Mouse (Mus musculus) 3T3-L1 (cell line): ENCODE results near the gene Kirrel.
"Not testable (repeated sequence)": the region's sequence is repeated elsewhere in the genome, so short reads cannot be mapped to it uniquely, and the experiment has no call there.

ENCODE experiments used
- DNase-seq: peaks from one replicate; pipeline ENCODE4 v3.0.0-alpha.2; 2015; ENCODE audit warnings: low read depth, low spot score

Kirrel gene

DNA sequence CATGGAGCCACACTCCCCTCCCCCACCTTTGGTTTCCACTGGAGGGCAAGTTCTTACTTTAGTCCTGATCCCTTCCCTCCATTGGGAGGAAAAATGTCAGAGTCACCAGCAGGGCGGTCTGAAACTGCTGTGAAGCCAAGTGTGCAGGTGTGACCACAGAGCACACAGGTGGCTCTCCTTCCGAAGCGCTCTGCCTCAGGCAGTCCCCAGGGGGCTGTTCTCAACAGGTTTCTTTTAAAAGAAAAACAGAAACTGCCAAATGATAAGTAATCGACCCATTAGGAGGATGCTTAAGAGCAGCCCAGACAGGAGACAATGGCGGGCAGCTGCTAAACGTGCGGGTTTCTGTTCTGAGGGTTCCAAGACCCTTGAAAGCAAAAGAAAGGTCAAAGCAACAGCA, 37.8 kb downstream of the Kirrel start:
- no peak for DNase-seq

DNA sequence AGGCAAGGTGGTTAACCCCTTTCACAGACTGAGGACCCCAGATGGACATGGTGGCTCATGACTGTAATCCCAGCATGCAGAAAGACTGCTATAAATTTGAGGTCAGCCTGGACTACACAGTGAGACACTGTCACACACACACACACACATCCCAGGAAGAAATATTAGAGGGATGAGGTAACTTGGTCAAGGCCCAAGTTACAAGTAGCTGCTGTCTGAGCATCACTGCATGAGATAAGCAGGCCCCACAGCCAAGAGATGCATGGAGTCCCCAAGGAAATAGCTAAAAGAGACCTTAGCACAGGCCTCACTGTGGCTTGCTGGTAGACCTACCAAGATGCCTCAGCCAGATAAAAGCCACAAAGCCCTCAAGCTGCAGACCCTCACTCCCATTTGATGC, 39.6 kb downstream of the Kirrel start:
- no peak for DNase-seq

DNA sequence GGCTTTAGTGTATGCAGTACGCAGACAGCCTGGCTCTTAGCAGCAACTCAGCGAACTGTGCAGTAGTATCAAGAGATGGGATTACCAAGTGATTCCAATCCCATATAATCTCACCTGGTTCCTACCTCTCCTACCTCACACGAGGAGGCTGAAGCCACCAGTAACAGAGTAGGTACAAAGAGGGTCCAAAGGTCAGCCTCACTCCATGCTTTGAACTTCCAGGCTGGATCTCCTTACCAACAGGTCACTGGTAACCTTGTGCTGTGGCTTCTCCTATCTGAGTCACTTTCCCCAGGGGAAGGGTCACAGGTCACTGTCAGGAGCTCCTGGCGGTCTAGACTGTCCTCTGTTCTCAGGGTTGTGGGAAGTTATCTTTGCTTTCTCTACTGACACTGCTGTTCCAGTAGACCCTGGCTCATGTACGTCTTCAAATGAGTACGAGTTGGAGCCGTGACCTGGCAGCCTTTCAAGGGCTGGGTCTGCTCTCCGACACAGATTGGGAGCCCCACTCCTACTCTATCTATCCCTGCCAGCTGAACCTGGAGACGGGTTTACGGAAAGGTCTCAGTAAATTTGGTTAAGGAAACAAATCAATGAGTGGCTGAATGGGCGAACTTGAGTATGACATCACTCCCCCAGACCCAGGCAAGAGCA, 42.7 kb downstream of the Kirrel start:
- no peak for DNase-seq

DNA sequence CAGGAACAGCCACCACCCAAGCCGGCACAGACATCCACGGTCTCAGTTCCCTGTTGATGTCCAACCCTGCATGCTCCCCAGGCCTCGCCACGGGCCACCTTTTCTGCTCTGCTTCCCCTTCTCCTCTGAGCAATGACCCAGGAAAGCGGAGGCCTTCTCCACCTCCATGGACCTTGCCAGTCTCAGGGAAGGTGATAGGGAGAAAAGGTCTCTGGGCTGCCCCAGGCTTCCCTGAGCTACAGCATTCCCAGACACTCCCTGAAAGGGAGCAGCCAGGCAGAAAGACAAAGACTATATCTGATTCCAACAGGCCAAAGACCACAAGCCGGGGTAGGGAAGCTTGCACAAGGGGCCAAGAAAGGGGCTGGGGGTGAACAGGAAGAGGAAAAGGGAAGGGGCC, 43.6 kb downstream of the Kirrel start:
- no peak for DNase-seq

DNA sequence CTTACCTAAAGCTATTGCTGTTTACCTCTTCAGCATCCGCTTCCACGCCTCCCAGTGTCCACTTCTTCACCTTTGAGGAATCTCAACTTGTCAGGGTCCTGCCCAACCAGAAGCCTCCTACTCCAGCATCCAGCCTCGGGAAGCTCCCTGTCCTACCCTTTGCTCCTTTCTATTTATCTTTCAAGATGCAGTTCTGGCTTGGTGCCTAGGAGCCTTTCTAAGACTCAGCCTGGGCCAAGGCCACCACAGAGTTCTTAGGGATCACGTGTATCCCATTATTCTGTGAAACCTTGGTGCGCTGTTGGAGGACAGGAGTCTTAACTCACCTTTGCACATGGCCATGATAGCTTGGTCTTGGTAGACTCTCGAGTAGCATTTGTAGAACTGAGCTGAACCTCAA, 50.8 kb downstream of the Kirrel start:
- DNase-seq, result no peak

DNA sequence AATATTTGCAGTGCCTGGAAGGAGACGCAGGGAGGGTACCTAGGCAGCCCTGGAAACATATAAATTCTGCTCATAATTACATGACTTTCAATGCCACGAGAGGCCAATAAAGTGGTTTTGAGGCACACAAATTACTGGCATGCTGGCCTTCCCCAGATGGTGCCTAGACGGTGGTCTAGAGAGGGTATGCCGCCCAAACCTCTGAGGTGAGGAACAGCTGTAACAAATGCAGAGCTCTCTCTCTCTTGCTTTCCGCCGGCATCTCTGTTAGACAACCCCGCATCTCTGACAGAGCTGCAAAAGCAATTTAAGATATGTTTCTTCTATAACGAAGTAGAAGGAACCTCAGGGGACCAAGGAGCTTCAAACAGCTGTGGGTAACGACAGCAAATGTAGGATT, 56.3 kb downstream of the Kirrel start:
- DNase-seq, result no peak

DNA sequence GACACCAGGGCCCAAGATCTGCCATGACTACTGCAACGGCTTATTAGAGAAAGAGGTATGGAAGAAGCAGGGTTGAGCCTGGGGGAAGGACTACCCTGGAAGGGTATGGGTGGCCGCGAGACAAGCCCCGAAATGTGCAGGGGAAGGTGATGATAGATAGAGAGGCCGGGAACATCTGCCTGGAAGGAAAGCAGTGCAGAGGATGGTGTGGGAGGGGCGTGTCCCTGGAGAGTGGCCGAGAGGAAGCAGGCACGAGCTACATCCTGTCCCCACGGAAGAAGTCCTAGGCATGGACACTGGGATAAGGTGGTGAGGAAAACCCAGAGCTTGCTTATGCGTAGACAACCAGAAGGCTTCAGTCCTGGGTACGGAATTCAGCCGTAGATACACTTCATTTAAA, 56.9 kb downstream of the Kirrel start:
- no peak for DNase-seq

DNA sequence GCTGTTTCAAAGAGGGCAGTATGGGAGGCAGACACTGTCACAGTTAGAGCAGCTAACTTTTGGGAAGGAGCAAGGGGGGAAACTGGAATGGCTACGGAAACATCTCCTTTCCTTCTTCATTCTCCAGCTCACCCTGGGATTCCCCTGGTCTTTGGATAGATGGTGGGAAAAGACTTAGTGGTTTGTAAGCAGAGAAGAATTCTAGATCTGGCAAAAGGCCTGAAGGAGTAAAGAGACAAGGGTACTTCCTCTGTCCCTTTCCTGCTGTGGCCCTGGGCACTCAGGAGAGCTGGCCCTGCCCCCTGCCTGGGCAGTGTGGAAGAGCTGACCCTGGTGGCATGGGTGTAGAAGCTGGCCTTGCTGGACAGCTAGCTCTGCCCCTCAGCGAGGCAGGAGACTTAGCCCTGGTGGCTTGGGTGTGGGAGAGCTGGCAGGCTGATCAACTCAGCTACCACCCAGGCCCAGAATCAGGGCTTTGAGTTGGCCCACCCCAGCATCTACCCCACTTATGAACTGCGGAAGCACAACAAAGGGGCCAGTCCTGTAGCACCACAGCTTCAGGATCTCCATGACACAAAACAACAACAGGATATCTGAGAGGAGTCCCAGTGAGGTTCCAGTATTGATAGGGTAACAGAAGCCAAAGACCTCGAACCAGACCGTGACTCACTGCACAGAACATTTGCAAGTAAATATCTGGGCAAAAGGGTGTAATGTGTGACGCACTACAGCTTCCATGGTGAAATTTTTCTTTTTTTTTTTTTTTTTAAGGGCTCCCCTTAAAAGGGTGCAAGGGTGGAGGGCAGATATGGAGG, 58.6 kb downstream of the Kirrel start:
- DNase-seq, result peak; percentile 74

DNA sequence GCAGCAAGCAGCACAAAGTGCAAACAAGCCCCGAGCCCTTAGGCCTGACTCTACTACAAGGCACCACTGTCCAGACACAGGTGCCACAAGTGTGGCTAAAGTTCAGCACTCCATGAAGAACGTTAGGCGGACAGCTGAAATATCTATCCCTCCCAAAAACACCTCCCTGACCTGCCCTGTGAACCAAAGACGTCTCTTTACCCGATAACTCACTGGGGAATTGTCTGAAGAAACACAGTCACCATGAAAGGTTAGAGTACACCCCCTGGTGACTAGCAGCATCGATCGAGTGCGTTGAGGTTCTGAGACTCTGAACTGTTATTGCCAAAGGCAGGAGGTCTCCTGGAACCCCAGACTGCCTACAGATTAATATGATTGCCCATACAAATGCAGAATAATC, 59.3 kb downstream of the Kirrel start:
- no peak for DNase-seq

DNA sequence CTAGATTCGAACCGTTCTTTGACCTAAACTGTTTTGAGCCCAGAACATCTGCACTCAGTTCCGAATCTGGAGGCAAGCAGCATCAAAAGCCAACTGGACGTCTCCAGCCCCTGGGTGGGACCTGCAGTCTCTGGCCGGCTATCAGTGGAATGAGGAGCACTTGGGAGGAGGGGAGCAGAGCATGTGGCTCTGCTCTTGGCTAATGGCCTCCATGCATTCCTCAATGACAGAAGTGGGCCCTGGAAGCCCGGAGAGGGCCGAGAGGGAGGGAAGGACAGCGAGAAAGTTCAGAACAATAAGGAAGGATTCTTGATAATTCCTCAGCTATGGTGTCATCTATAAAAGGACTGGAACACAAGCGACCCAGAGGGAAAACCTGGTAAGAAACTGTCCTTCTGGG, 59.7 kb downstream of the Kirrel start:
- DNase-seq, result no peak

DNA sequence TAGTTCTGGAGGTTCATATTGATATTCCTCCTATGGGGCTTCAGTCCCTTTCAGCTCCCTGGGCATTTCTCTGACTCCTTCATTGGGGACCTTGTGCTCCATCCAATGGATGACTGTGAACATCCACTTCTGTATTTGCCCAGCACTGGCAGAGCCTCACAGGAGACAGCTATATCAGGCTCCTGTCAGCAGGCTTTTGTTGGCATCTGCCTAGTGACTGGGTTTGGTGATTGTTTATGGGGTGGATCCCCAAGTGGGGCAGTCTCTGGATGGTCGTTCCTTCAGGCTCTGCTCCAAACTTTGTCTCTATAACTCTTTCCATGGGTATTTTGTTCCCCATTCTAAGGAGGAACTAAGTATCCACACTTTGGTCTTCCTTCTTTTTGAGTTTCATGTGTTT, 60.7 kb downstream of the Kirrel start:
- not testable (repeated sequence) for DNase-seq

DNA sequence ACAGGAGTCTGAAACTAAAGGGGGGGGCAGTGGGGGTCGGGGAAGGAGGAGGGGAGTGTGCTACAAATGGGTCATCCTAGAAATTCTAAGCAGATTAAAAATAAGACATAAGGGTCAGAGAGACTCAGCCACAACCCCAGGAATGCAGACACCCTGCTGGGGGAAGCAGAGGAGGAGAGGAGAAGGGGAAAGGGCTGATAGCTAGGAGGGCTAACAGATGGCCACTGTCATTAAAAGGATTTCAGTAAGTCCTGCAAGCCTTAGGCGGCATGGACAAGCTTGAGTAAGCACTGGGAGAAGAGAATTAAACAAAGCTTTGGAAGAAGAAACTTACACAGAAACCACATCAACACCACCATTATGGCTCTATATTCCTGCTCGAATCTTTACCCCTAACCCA, 62.3 kb downstream of the Kirrel start:
- no peak for DNase-seq

DNA sequence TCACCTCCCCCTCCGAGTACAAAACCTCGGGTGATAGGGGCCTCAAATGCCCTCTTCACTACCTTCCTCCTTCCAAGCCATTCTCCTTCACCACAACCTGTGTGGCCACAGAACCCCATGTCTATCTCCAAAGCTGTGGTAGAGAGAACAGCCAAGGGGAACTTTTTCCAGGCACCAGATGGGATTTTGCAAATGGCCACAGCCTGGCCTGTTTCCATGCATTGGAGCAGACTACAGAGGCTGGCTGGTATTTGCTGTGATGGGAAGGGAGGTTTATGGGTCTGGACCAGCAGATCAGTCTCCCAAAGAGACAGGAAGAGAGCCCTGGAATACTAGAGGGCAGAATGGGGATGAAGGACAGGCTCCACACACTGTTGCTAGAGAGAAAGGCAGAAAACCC, 69.7 kb downstream of the Kirrel start:
- DNase-seq, result no peak

DNA sequence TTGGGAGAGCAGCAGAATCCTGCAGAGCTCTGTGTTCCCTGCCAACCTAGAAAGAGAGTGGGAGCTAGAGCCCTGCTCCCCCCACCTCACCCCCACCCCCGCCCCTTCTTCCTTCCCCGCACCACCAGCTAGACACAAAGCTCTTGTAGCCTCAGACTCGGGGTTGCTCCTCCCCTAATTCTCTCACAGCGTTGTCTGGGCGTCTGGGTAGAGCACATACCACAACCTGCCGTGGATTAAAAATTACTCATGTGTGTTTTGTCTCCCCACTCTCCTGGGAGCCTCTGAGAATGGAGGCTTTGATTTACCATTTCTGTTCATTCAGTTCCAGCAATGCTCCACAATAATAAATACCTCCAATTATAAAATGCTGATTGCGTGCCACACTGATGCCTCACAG, 72.2 kb downstream of the Kirrel start:
- DNase-seq, result no peak

DNA sequence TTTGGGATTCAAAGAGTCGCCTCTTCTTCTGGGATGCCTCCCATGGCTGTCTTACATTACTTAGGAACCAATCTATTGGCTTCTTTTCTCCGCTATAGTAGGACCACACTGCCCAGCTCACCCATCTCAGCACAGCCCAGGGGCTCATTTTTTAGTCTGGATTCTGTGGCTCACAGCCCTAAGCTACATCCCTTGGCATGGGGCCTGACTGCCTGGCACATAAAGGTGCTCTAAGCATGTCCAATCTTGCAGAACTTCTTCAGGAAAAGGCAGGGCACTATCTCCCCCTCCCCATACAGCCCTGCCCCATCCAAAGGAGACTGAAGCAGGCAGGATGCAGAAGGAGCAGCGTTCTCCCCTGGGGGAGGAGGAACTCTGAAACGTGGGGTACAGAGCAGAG, 73.6 kb downstream of the Kirrel start:
- no peak for DNase-seq

DNA sequence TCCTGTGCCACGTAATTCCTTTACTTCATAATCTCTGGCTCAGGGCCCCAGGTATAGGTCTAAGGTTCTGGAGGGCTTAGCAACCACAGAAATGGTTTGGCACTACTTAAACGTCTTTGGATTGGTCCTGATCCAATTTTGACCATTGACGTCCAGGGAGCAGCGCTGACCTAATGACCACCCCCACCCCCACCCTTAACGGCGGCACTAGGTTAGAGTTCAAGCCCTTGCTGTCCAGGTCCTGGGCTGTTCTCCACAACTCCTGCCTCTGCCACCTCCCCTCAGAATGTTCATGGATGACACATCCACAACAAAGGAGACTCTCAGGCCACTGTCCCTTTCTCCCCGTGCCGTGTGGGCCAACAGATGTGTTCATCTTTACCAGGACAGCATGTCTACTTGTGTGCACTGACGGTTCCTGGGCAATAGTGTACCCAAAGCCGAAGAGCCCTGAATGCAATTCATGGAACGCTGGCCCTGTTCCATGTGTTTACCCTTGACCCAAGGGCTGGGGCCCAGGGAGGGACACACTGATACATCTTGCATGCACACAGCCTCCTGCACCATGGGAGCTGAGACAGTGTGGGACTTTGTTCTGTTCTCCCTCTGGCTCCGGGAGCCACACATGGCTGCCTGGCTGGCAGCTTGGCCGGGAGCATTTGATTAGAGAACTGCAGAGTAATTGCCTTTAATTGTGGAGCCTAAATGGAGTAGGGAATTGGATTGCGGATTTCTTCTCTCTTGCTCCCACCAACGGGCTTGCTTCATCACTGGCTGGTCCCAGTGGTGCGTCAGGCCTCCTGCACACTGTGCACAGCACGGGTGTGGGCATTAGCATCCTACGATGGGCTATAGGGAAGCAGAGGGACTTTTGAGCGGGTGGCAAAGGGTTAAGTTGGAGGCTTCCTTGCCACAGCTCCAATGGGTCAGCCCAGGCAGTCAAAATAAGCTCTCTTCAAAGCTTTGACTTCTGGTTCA, 76.3 kb downstream of the Kirrel start:
- DNase-seq, result no peak

DNA sequence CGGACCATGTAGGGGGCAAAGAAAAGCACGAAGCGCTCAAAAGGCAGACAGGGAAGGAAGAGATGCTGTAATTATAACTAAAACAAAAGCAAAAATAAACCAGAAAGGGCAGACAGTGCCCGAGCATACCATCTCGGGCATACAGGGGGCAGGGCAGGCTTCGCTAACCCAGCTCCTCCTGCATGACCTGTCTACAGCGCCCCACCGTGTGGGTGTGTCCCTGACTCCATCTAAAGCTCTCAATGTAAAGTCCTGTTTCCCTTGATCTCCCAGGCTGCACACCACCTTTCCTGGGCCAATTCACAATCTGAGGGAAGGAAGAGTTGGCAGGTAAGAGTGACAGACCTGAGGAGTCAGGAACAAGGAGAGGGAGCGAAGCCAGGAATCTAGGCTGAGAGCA, 77.3 kb downstream of the Kirrel start:
- DNase-seq, result no peak

DNA sequence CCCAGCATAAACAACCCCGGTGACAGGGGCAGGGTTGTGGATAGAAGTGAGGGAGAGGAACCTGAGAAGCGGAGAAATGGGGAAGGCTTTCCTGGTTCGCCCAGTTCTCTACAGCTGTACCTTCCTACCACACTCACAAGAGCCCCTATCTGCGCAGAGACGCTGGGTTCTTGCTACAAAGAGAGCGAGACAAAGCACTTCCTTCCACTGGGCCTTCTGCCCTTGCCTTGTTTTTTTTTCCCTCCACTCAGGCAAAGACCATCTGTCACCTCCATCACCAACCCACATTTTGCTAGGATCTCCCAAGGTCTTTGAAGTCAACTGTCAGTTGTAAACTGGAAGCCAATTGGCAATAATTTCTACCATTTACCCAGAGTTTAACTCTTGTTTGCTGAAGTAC, 80.8 kb downstream of the Kirrel start:
- DNase-seq, result no peak

DNA sequence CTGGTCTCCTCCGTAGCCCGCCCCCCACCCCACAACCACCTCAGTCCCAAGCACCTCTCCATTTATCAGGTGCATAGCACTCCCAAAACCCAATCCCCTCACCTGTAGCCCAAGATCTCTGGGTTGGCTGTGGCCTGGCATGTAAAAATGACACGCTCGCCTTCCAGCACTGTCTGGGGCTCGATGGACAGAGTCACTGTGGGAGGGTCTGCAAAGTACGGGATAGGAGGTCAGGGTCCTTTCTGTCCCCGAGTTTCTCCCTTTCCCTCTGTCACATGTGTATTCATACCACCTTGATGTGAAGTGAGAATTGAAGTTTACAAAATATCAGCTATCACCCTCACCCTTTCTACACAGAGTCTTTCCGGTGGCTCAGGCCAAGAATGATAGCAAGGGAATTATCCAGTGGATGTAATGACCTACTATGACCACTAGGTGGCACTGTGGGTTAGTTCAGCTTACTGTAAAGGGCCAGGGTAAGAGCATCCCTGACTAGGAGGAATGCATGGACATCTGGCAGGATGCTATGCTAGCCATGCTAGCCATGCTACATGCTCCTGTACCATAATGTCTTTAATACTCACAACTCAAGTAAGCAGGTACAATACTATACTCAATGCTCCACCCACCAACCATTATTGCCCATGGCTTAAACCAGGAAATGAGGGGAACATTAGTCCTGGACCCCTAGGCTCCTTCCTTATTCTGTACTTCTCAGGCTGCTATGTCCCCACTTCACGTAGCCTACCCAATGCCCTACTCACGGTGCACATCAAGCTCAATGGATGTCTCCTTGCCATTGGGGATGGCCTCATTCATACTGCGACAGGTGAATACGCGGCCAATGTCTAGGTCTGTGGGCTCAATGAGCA, 84.6 kb downstream of the Kirrel start:
- DNase-seq, result peak; percentile 93

DNA sequence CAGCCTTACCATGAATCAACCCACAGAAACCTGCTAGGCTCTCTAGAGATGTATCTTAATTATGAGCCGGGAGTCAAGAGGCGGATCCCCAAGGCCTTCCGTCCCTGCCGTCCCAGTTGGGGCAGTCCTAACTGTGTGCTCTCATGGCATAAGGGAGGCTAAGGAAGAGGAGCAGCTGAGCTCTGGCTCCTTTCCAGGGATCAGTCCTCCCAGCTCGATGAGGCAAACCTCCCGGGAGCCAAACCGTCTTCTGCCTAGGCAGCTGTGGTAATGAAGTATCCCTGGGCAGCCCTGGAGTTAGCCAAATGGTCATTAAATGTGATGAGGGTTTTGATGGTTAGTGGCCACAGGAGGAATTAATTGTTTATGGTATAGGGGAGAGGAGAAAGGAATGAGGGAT, 87.4 kb downstream of the Kirrel start:
- DNase-seq, result no peak

DNA sequence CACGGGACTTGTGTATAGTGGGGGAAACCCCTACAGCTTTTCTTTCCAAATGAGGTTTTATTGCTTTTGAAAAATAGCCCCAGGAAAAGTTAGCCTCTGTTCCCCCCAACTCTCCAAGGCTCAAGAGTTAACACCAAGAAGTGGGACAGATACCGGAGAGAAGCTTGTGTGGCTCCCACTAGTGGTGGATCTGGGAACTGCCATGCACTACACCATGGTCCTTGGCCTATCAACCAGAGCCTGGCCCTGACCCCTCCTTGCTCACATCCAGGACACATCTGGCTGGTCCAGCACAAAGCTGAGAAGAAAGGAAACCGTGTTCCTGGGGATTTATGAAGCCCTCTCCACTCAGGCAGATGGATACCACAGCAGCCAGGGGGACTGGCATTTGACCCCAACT, 92.3 kb downstream of the Kirrel start:
- peak; percentile 83 for DNase-seq
